Mouse (Mus musculus): ENCODE data around the gene Krtap9-1.
"Not testable (repeated sequence)": the region's sequence is repeated elsewhere in the genome, so short reads cannot be mapped to it uniquely, and the experiment has no call there.

The Krtap9-1 gene

DNA sequence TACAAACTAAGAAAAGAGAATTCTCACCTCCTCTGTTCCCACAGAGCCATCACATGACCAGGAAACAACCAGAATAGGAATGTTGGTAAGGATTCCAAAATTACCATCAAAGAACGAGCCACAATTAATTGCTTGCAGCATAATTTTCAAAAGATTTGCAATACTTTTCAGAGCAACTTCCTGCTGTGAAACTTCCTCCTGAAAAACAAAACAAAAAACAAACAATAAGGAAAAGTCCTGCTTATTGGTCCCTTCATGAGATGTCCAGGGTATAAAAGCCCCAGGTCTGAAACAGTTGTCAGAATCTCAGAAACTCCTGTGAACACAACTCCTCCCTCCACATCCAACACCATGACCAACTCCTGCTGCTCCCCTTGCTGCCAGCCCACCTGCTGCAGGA, at the start of gene Krtap9-1:
Gene Krtap9-1 (plus strand): TSS at position 301 of the 400 bp plus-strand sequence.
- DNase-seq (ENCODE audit: low spot score): not testable (repeated sequence)

DNA sequence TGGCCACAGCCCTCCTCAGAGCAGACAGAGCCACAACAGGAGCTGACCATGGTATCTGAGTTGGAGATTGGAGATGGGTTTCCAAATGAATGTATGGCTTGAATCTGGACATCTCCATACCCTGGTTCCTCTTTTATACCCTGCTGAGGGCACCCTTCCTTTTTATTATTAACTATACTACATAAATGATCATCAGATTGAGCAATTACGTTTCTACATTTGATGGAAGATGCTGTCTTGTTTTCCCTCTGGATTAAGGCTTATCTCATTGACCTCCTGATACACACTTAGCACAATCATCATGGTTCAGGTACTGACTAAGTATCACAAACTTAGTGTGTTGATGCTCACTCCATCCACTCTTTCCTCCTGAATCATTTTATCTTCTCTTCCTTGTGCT, 35.2 kb upstream of the Krtap9-1 start, which contains the start of gene 2300003K06Rik:
Gene 2300003K06Rik (minus strand): TSS at position 101 of the 400 bp plus-strand sequence.
- DNase-seq (ENCODE audit: low spot score): no peak

DNA sequence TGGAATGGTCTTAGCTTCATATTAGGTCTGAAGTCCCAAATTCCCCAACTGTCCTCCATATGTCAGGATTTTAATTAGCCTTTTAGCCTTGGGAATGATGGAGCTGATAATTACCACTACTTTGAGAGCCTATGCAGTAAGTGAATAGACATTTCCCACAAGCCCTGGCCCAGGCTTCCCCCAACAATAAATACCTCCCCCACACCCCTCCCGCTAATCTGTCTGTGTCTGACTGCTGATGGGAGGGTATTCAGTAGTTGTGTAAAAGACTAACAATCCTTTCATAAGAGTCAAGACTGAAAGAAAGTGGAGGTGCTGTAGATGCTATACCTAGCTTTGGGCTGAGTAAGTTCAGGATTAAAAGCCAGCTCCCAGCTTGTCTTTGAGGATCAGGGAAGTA, 31.0 kb upstream of the Krtap9-1 start:
- no peak for DNase-seq (ENCODE audit: low spot score)

DNA sequence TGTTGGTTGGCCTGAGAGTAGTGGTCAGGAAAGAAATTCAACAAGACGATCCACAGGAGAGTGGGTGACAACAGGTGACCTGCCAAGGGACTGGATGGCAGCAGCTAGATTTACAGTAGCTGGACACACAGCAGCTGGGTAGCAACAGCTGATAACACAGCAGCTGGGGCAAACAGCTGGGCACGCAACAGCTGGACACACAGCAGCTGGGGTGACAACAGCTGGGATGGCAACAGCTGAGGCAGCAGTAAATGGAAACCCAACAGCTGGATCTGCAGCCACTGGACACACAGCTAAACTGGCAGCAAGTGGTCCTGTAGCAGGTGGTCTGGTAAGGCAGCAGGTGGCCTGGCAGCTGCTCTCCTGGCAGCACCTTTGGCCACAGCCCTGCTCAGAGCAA, 26.4 kb upstream of the Krtap9-1 start:
- DNase-seq (ENCODE audit: low spot score): no peak

DNA sequence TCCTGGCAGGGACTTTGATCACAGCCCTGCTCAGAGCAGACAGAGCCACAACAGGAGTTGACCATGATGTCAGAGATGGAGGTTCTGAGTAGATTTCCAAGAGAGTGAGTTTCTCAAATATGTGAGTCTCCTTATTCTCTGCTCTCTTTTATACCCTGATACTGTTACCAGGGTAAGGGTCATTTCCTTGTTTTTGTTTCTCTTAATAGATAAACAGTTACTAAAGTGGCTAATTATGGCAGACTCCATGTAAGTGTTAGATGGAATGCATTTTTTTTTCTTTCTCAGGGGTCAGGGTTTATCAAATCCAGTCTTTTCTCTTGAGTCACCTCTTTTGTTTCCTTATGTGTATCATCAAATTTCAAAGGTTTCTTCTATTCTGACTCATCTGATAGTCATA, 21.7 kb upstream of the Krtap9-1 start, which contains the start of gene Krtap4-16:
Gene Krtap4-16 (minus strand): TSS at position 101 of the 400 bp plus-strand sequence.
- no peak for DNase-seq (ENCODE audit: low spot score)

DNA sequence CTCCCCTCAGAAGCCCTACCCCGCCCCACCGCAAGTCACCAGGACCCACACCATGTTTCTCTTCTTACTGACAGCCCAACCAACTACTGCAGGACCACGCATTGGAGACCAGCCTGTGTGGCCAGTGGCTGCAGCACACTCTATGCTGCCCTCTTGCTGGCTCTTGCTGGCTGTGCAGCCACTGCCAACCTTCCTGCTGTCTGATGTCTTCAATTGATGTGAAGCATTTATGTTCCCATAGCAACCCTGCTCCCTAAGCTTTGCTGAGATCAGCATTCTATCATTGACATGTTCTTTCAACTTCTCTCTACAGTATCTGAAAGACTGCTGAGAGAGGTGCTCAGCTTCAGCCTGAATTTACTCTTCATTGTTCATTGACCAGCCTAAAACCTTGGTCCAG, 19.1 kb upstream of the Krtap9-1 start:
- no peak for DNase-seq (ENCODE audit: low spot score)

DNA sequence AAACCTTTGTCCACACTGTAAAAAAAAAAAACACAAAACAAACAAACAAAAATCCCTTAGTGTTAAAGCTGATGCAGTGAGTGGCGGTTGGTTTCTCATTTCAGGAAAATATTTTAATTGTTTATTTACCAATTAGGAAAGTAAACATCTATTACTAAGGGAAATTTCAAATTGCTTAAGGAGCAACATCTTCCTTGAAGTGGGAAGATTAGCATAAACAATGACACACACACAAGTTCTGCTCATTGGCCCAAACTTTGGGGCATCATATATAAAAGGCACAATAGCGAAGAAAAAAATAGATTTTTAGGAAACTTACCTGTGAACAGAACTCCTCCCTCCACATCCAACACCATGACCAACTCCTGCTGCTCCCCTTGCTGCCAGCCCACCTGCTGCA, 15.6 kb upstream of the Krtap9-1 start, which contains the start of gene Gm11568:
Gene Gm11568 (plus strand): TSS at position 301 of the 400 bp plus-strand sequence.
- no peak for DNase-seq (ENCODE audit: low spot score)

DNA sequence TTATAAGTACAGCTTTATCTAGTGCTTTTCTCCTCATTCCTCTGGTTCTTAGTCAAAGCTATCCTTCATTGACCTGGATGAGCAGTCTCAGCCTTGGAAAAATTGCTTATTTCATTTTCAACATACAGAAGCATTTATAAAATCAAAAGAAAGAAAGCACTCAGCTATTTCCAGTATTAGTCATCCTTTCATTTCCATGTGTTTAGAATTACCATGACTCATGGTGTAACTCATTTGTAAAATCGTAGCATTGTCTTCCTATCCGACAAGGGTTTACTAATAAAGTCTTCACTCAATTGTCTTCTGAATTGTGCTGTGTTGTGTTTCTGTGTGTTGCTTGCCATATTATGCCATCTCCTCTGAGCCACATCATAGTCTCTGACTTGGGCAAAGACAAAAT, 14.4 kb upstream of the Krtap9-1 start:
- DNase-seq (ENCODE audit: low spot score): no peak

DNA sequence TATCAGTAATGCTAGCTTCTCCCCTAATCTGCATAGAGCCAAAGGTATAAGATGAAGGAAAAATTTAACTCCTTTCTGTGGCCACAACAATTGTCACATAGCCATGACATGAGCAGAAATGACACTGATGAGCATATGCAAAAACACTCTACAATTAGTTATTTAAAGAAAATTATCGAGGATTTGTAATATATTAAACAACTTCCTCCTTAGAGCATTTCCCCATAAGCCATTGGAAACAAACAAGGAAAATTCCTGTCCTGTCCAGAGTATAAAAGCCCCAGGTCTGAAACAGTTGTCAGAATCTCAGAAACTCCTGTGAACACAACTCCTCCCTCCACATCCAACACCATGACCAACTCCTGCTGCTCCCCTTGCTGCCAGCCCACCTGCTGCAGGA, 9.0 kb upstream of the Krtap9-1 start, which contains the start of gene Gm11559:
Gene Gm11559 (plus strand): TSS at position 301 of the 400 bp plus-strand sequence.
- DNase-seq (ENCODE audit: low spot score): not testable (repeated sequence)

DNA sequence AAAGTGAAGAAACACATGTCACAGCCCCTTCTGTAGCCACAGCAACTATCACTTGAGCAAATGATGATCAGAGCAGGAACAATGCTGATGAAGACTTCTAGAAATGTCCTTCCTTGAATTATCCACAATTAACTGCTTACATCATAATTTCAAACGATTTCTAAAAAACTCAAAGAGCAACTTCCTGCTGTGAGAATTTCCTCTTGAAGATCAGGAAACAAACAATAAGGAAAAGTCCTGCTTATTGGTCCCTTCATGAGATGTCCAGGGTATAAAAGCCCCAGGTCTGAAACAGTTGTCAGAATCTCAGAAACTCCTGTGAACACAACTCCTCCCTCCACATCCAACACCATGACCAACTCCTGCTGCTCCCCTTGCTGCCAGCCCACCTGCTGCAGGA, 5.7 kb downstream of the Krtap9-1 start, which contains the start of gene Gm11567:
Gene Gm11567 (plus strand): TSS at position 301 of the 400 bp plus-strand sequence.
- DNase-seq (ENCODE audit: low spot score): not testable (repeated sequence)

DNA sequence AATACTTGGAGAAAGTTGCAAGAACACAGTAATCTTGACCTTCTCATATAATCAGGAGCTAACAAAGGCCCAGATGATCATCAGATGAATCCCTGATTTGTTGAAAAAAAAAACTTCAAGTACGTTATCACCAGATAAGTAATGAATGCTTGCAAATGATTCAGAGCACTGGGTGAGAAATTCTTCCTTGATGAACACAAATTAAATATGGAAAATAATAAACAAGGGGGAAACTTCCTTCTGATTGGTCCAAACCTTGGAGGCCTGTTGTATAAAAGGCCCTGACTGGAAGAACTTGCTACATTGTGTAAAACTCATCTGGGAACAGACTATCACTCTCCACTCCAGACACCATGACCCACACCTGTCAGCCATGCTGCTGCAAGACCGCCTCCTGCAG, 34.4 kb downstream of the Krtap9-1 start, which contains the start of gene Krtap31-1:
Gene Krtap31-1 (plus strand): TSS at position 301 of the 400 bp plus-strand sequence.
- no peak for DNase-seq (ENCODE audit: low spot score)

DNA sequence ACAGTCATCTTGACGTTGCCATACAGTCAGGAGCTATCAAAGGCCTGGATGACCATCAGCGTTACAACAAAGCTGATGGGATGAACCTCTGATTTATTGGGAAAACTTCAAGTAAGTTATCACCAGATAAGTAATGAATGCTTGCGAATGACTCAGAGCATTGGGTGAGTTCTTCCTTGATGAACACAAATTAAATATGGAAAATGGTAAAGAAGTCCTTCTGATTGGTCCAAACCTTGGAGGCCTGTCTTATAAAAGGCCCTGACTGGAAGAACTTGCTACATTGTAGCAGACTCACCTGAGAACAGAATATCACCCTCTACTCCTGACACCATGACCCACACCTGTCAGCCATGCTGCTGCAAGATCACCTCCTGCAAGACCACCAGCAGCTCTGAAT, 41.3 kb downstream of the Krtap9-1 start, which contains the start of gene Gm11565:
Gene Gm11565 (plus strand): TSS at position 301 of the 400 bp plus-strand sequence.
- no peak for DNase-seq (ENCODE audit: low spot score)

Measured in urinary bladder, postnatal 25 days (tissue).